Mouse (Mus musculus) frontal cortex, postnatal 14 days (tissue): ENCODE measurements around the gene Prmt2.

Experiments used
- DNase-seq, 2 experiments: peaks; one replicate each; pipeline ENCODE4 v3.0.0; 2022; ENCODE audit warnings: low spot score in 2 of 2

Prmt2 gene

GRCm38 (mm10) chr10:76218240-76218639 lies 19.4 kb downstream of the Prmt2 start:
- no peak for DNase-seq

GRCm38 (mm10) chr10:76217056-76217455 lies 20.6 kb downstream of the Prmt2 start:
- DNase-seq: no peak

DNA sequence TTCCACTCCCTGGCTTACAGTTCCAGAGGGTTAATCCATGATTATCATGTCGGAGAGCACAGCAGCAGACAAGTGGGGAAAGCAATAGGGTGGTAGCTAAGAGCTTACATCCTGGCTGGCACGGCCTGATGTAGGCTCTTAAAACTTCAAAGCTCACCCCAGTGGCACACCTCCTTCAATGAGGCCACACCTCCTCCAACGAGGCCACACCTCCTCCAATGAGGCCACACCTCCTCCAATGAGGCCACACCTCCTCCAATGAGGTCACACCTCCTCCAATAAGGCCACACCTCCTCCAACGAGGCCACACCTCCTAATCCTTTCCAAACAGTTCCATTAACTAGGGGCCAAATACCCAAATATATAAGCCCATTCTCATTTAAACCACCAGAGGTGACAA lies 23.5 kb downstream of the Prmt2 start:
- DNase-seq: no peak

DNA sequence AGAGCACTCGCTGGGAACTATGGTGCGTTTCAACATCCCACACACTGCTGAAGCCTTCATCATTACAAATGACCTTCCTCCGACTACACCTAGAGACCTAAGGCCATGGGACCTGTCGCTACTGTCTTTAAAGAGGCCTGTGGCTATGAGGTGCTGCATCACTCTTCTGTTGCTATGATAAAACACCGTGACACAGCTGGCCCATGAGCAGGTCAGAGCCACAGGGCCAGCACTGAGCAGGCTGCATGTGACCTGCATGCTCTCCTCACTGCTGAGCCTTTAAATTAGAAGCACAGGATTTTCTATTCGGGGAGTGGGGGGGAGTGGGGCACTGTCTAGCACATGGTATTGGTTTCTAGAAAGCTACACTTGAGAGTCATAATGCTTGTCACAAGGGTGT lies 25.5 kb downstream of the Prmt2 start:
- DNase-seq: no peak

DNA sequence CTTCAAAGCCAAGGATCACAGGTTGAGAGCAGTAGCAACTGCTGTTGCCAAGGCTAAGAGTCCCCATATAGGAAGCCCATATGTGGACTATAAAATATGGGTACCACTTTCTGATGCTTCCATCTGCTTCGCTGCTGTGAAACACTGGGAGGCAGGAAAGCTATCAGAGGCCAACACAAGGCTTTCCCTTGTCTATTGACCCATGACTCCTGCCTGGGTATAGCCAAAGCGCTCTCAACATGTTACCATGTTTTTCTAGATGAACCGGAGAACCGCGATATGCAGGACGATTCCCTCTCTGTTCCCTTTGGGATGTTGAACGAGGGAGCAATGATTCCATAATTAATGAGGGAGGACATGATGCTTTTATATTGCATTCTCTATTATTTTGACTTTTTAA lies 26.9 kb downstream of the Prmt2 start:
- no peak for DNase-seq

DNA sequence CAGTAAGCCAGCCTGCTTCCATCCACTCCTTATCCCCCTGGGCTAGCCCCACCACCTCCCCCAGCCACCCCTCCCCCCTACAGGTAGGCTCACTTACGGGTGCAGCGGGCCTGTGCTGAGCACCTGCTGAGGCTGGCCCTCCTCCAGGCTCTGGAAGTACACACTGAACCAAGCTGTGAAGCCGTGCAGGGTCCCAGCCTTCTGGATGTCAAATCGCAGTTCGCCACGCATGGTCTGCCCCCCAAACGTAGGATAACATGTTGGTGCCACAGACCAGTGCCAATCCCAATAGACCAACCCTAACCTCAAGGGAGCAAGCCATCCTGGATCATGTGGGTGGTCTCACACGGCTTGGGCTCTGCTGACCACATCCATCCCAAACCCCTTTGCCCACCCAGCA lies 28.4 kb downstream of the Prmt2 start:
- no peak for DNase-seq

- DNase-seq: no peak
Observed at GRCm38 (mm10) chr10:76207262-76207796, 30.3 kb downstream of the Prmt2 start.

DNA sequence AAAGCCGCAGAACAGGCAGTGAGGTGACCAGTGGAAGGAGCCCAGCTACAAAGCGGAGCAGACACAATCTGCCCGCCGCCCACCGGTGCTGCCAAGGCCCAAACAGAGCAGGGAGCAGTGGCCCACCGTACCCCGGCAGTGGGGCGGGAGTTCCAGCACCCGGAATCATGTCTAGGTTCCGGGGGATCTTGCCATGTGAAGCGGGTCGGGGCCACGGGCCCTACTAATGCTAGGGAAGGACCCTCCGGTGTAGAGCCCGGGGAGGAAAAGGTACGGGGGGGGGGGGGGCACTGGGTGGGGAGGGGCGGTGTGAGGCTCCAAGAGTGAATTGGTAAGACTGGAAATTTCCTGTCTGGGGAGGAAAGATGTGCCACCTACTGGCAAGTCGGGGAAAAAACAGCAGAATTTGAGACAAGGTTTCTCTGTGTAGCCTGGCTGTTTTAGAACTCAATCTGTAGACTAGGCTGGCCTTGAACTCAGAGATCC lies 33.8 kb downstream of the Prmt2 start:
- peak in 1 of 2 experiments; percentile 42 for DNase-seq

DNA sequence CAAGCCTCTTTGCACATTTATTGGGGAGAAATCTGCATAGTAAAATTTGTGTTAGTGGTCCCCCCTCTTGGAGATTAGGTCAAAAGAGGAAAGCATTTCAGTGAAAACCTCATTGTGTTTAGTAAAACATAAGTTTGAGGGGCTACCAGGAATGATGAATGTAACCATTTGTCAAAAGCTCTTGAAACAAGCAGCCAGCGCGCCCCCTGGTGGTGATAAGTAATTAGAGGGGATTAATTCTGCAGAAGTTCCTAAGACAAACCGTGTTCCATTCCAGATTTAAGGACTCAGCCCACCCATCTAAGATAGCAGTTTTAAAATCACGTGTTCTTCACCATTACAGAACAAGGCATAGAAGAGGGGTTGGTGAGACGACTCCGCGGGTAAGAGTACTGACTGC lies 35.7 kb downstream of the Prmt2 start:
- peak in 1 of 2 experiments; percentile 75 for DNase-seq

DNA sequence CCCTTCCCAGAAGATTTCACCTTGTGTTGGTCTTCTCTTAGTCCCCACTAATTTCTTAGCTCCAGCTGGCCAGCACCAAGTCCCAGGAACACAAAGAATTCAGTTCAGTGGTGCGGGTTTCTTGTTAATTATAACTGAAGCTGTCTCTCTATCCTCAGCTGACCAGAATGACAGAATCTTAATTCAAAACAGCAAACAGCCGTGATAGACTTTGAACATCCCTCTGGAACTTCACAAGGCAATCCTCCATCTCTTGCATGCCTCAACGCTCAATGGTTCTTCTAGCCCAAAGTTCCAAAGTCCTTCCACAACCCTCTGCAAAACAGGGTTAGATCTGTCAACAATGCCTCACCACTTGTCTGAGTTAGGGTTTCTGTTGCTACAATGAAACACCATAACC lies 36.2 kb downstream of the Prmt2 start:
- DNase-seq: no peak

GRCm38 (mm10) chr10:76188010-76188409 lies 49.7 kb downstream of the Prmt2 start:
- DNase-seq: no peak

- no peak for DNase-seq
Observed at GRCm38 (mm10) chr10:76185216-76185615, 52.4 kb downstream of the Prmt2 start.

DNA sequence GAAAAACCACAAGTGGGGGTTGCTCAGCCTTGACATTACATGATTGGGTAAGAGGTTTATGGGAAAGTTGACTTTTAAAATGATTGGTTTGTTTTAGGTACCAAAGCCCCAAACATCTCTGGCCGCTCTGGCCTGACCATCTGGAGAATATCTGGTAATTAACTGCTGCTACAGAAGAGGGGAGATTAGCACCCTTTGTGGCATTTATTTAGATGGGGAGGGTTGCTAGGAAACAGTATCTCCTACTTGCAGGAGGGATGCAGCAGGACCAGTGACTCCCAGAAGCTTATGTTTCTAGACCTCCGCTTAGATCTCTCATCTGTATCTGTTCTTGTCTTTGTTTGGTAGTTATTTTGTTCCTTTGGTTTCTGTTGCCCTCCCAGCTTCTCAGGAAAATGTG lies 62.8 kb downstream of the Prmt2 start:
- no peak for DNase-seq

DNA sequence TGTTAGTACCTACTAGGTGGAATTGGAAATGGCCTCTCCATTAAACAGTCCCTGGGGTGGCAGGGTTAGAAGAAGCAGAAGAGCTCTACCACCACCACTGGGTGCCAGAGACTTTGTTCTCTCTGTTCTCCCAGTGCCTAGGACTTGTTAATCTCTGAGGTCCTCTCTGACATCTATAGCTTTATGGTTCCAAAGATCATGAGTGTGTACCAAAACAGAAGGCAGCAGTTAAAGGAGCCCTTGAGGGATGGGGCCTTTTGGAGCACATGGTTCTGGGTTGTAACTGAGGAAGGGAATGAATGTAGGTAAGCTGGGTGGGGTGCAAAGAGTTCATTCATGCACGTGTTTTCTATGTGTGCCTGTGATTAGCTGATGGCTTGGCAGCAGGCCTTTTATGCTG lies 79.7 kb downstream of the Prmt2 start:
- no peak for DNase-seq

DNA sequence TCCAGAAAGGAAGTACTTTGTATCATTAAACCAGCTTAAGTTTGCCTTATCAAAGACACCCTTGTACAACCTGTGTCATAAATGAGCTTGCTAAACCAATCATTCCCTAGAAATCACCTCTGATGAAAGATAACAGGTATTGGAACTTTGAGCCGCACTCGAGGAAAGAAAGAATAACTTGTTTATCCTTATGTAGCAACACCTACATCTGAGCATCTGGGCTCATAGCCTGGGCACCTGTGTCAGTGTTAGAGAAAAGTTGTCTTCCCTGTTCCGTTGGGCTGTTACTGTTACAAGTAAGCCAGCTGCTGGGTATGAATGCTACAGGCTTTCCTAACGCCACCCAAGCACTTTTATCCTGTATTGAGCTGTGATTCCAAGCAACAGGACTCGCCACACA lies 80.1 kb downstream of the Prmt2 start:
- DNase-seq: no peak
